Mouse (Mus musculus) B cell, adult 2 months (primary cell): ENCODE measurements around the gene Olfr828.

Experiments
- DNase-seq, 2 experiments: peaks; one replicate each; pipeline ENCODE4 v3.0.0; 2022

Olfr828 gene

GRCm38 (mm10) chr9:18819426-18819825 is at the start of gene Olfr828:
Gene Olfr828 (minus strand): TSS chr9:18819526.
- no peak for DNase-seq

GRCm38 (mm10) chr9:18854633-18855032 is 35.3 kb upstream of the Olfr828 start, which contains the start of gene Olfr829:
Gene Olfr829 (plus strand): TSS chr9:18854933.
- DNase-seq = no peak

- DNase-seq = no peak
Observed at GRCm38 (mm10) chr9:18785316-18785715, 34.0 kb downstream of the Olfr828 start.

GRCm38 (mm10) chr9:18779476-18779875 is 39.9 kb downstream of the Olfr828 start:
- no peak for DNase-seq

GRCm38 (mm10) chr9:18778981-18779380 is 40.3 kb downstream of the Olfr828 start:
- DNase-seq = no peak
